Mouse (Mus musculus): ENCODE data around the gene Gtf2ird2. TPM values are rescaled to one million over a fixed set of nuclear protein-coding genes. Genes with fewer than 3 reads are reported as not detected.
A peak's percentile ranks its signal among the peaks of the same experiment; 100 is the strongest.

Gtf2ird2 gene
- polyA plus RNA-seq, 1 experiment from 2014 or later, result 15.7 TPM

GRCm38 (mm10) chr5:134226946-134227345 lies 43.1 kb downstream of the Gtf2ird2 start:
- no peaks in the 10 kb centered on the region for H3K36me3 ChIP-seq

GRCm38 (mm10) chr5:134227574-134228248 lies 43.9 kb downstream of the Gtf2ird2 start:
- no peaks in the 10 kb centered on the region for H3K36me3 ChIP-seq
- no peak overlapping the region for H3K27ac ChIP-seq
- H3K9ac ChIP-seq (replicated peaks), result no peak overlapping the region
- H3K4me3 ChIP-seq (replicated peaks), result no peak overlapping the region
- H3K9me3 ChIP-seq, result no peaks in the 10 kb centered on the region
- no peak; the same call in 1 of the 2 replicates for ATAC-seq
- H3K4me2 ChIP-seq (replicated peaks), result no peak overlapping the region
- H3K27me3 ChIP-seq, result peaks cover 6% of the 10 kb centered on the region
- WGBS, result 40% methylated on average over 11 of the region's 11 CpGs
- H3K4me1 ChIP-seq (replicated peaks), result 0 out of 2 replicates have a peak, but pooled peaks cover 4% of the 10 kb centered on the region

More at GRCm38 (mm10) chr5:134226946-134227345, 43.1 kb downstream of the Gtf2ird2 start:
- H3K27me3 ChIP-seq, result peaks cover 11% of the 10 kb centered on the region
- H3K4me1 ChIP-seq (replicated peaks), result peaks cover 8% of the 10 kb centered on the region
- no peaks in the 10 kb centered on the region for H3K9me3 ChIP-seq
- H3K4me3 ChIP-seq (replicated peaks), result no peak overlapping the region
- no peak overlapping the region for H3K4me2 ChIP-seq (replicated peaks)
- WGBS, result 80% methylated on average over 12 of the region's 12 CpGs
- H3K27ac ChIP-seq, result no peak overlapping the region
- H3K9ac ChIP-seq (replicated peaks), result no peak overlapping the region
- ATAC-seq, result no peak

- 87% methylated on average over 6 of the region's 6 CpGs for WGBS
- H3K4me1 ChIP-seq (replicated peaks), result 0 out of 2 replicates have a peak, but pooled peaks cover 4% of the 10 kb centered on the region
- H3K9ac ChIP-seq (replicated peaks), result no peak overlapping the region
- no peak overlapping the region for H3K27ac ChIP-seq
- ATAC-seq, result no peak
- H3K4me3 ChIP-seq (replicated peaks), result no peak overlapping the region
- no peak overlapping the region for H3K4me2 ChIP-seq (replicated peaks)
- H3K9me3 ChIP-seq, result no peaks in the 10 kb centered on the region
- peaks cover 2% of the 10 kb centered on the region; the same call in 1 of the 2 replicates for H3K27me3 ChIP-seq
- no peaks in the 10 kb centered on the region for H3K36me3 ChIP-seq
Measured at GRCm38 (mm10) chr5:134228249-134228638, 44.4 kb downstream of the Gtf2ird2 start.

- H3K9ac ChIP-seq (replicated peaks), result no peak within 1 kb of the TSS
- no peak within 1 kb of the TSS for H3K27ac ChIP-seq
- H3K9me3 ChIP-seq, result no peaks in the 10 kb centered on the region
- no peaks in the 10 kb centered on the region for H3K27me3 ChIP-seq
- no peaks in the 10 kb centered on the region for H3K36me3 ChIP-seq
- peaks cover 12% of the 10 kb centered on the region for H3K4me1 ChIP-seq (replicated peaks)
- WGBS, result 92% methylated on average over 7 of the region's 7 CpGs
- no peak within 1 kb of the TSS for H3K4me3 ChIP-seq (replicated peaks)
- ATAC-seq, result no peak
- H3K4me2 ChIP-seq (replicated peaks), result no peak within 1 kb of the TSS
Measured at GRCm38 (mm10) chr5:134229391-134229790, 45.6 kb downstream of the Gtf2ird2 start, which contains the start of gene Ncf1. Gene Ncf1 (minus strand): TSS chr5:134229625.

- H3K9me3 ChIP-seq, result no peaks in the 10 kb centered on the region
- peaks cover 27% of the 10 kb centered on the region for H3K4me1 ChIP-seq (replicated peaks)
- no peak overlapping the region for H3K4me2 ChIP-seq (replicated peaks)
- no peak for ATAC-seq
- peaks cover 12% of the 10 kb centered on the region for H3K36me3 ChIP-seq
- 86% methylated on average over 5 of the region's 5 CpGs for WGBS
- H3K27ac ChIP-seq, result no peak overlapping the region
- H3K27me3 ChIP-seq, result no peaks in the 10 kb centered on the region
- H3K4me3 ChIP-seq (replicated peaks), result no peak overlapping the region
- H3K9ac ChIP-seq (replicated peaks), result no peak overlapping the region
Measured at GRCm38 (mm10) chr5:134231376-134231775, 47.6 kb downstream of the Gtf2ird2 start.

GRCm38 (mm10) chr5:134232111-134232510 lies 48.3 kb downstream of the Gtf2ird2 start:
- Histone ChIP-seq H3K4me2 (replicated peaks) (no peak overlapping the region), H3K36me3 (peaks cover 19% of the 10 kb centered on the region), H3K9ac (replicated peaks) (no peak overlapping the region), H3K27me3 (no peaks in the 10 kb centered on the region), H3K4me1 (replicated peaks) (peaks cover 27% of the 10 kb centered on the region), H3K27ac (no peak overlapping the region), H3K9me3 (no peaks in the 10 kb centered on the region), H3K4me3 (replicated peaks) (no peak overlapping the region)
- ATAC-seq, result no peak
- 86% methylated on average over 6 of the region's 6 CpGs for WGBS

- Histone ChIP-seq H3K27me3 (no peaks in the 10 kb centered on the region), H3K36me3 (peaks cover 24% of the 10 kb centered on the region), H3K9ac (replicated peaks) (no peak overlapping the region), H3K9me3 (no peaks in the 10 kb centered on the region), H3K4me2 (replicated peaks) (no peak overlapping the region), H3K4me3 (replicated peaks) (no peak overlapping the region), H3K27ac (no peak overlapping the region), H3K4me1 (replicated peaks) (peaks cover 27% of the 10 kb centered on the region)
- WGBS, result 62% methylated on average over 7 of the region's 7 CpGs
- ATAC-seq, result no peak
Measured at GRCm38 (mm10) chr5:134232568-134232967, 48.7 kb downstream of the Gtf2ird2 start.

GRCm38 (mm10) chr5:134233244-134233651 lies 49.4 kb downstream of the Gtf2ird2 start:
- peaks cover 31% of the 10 kb centered on the region for H3K36me3 ChIP-seq
- H3K9ac ChIP-seq (replicated peaks), result no peak overlapping the region
- H3K9me3 ChIP-seq, result no peaks in the 10 kb centered on the region
- 73% methylated on average over 7 of the region's 7 CpGs for WGBS
- no peaks in the 10 kb centered on the region for H3K27me3 ChIP-seq
- ATAC-seq, result no peak
- H3K4me3 ChIP-seq (replicated peaks), result no peak overlapping the region
- peaks cover 29% of the 10 kb centered on the region for H3K4me1 ChIP-seq (replicated peaks)
- H3K4me2 ChIP-seq (replicated peaks), result no peak overlapping the region
- no peak overlapping the region for H3K27ac ChIP-seq

GRCm38 (mm10) chr5:134234205-134234604 lies 50.4 kb downstream of the Gtf2ird2 start:
- no peaks in the 10 kb centered on the region for H3K27me3 ChIP-seq
- H3K36me3 ChIP-seq, result peaks cover 39% of the 10 kb centered on the region
- peaks cover 38% of the 10 kb centered on the region for H3K4me1 ChIP-seq (replicated peaks)
- peak overlapping the region; percentile 39; the same call in 1 of the 2 replicates for H3K27ac ChIP-seq
- no peaks in the 10 kb centered on the region for H3K9me3 ChIP-seq
- no peak overlapping the region for H3K4me3 ChIP-seq (replicated peaks)
- H3K4me2 ChIP-seq (replicated peaks), result no peak overlapping the region
- no peak for ATAC-seq
- 68% methylated on average over 2 of the region's 2 CpGs for WGBS
- no peak overlapping the region; the same call in 1 of the 2 replicates for H3K9ac ChIP-seq (replicated peaks)

GRCm38 (mm10) chr5:134235111-134235510 lies 51.3 kb downstream of the Gtf2ird2 start:
- ATAC-seq, result no peak
- H3K27me3 ChIP-seq, result no peaks in the 10 kb centered on the region
- 48% methylated on average over 6 of the region's 6 CpGs for WGBS
- no peak overlapping the region for H3K9ac ChIP-seq (replicated peaks)
- peak overlapping the region; percentile 60 for H3K27ac ChIP-seq
- peaks cover 44% of the 10 kb centered on the region for H3K4me1 ChIP-seq (replicated peaks)
- peaks cover 48% of the 10 kb centered on the region for H3K36me3 ChIP-seq
- no peak overlapping the region for H3K4me3 ChIP-seq (replicated peaks)
- H3K4me2 ChIP-seq (replicated peaks), result no peak overlapping the region
- H3K9me3 ChIP-seq, result no peaks in the 10 kb centered on the region

- no peak overlapping the region for H3K9ac ChIP-seq (replicated peaks)
- H3K27ac ChIP-seq, result 0 out of 2 replicates have a peak overlapping the region, but pooled peaks have one; percentile 60
- no peak overlapping the region for H3K4me2 ChIP-seq (replicated peaks)
- no peaks in the 10 kb centered on the region for H3K27me3 ChIP-seq
- H3K4me1 ChIP-seq (replicated peaks), result peaks cover 44% of the 10 kb centered on the region
- peaks cover 59% of the 10 kb centered on the region for H3K36me3 ChIP-seq
- H3K9me3 ChIP-seq, result no peaks in the 10 kb centered on the region
- ATAC-seq, result no peak
- 96% methylated on average over 3 of the region's 3 CpGs for WGBS
- no peak overlapping the region for H3K4me3 ChIP-seq (replicated peaks)
Measured at GRCm38 (mm10) chr5:134236241-134236640, 52.4 kb downstream of the Gtf2ird2 start.

GRCm38 (mm10) chr5:134236796-134237195 lies 53.0 kb downstream of the Gtf2ird2 start:
- H3K9me3 ChIP-seq, result no peaks in the 10 kb centered on the region
- no peak overlapping the region for H3K9ac ChIP-seq (replicated peaks)
- 92% methylated on average over 6 of the region's 6 CpGs for WGBS
- H3K27ac ChIP-seq, result no peak overlapping the region
- peaks cover 65% of the 10 kb centered on the region for H3K36me3 ChIP-seq
- no peak for ATAC-seq
- peaks cover 44% of the 10 kb centered on the region for H3K4me1 ChIP-seq (replicated peaks)
- H3K4me2 ChIP-seq (replicated peaks), result no peak overlapping the region
- H3K4me3 ChIP-seq (replicated peaks), result no peak overlapping the region
- no peaks in the 10 kb centered on the region for H3K27me3 ChIP-seq
